Mouse (Mus musculus) c-Kit-positive CD71-negative TER-119-negative erythroid progenitor cells, embryonic 14.5 days (primary cell): Measurements from ENCODE around the gene Gabrg3.

Experiments used
- DNase-seq: peaks from one replicate; pipeline ENCODE4 v3.0.0-alpha.2; 2013; ENCODE audit warnings: low read depth

The Gabrg3 gene

GRCm38 (mm10) chr7:57065398-57065797 lies 321.6 kb downstream of the Gabrg3 start:
- no peak for DNase-seq

GRCm38 (mm10) chr7:57050906-57051635 lies 335.9 kb downstream of the Gabrg3 start:
- DNase-seq: no peak

GRCm38 (mm10) chr7:57037861-57038421 lies 349.0 kb downstream of the Gabrg3 start:
- no peak for DNase-seq

- DNase-seq: no peak
Observed at GRCm38 (mm10) chr7:57000585-57001261, 386.3 kb downstream of the Gabrg3 start.

GRCm38 (mm10) chr7:56997713-56998624 lies 389.0 kb downstream of the Gabrg3 start:
- no peak for DNase-seq

GRCm38 (mm10) chr7:56946398-56946797 lies 440.6 kb downstream of the Gabrg3 start:
- DNase-seq: no peak

GRCm38 (mm10) chr7:56941606-56942005 lies 445.4 kb downstream of the Gabrg3 start:
- DNase-seq: no peak

GRCm38 (mm10) chr7:56938020-56938419 lies 449.0 kb downstream of the Gabrg3 start:
- DNase-seq: no peak

GRCm38 (mm10) chr7:56919499-56919898 lies 467.5 kb downstream of the Gabrg3 start:
- no peak for DNase-seq

- DNase-seq: no peak
Observed at GRCm38 (mm10) chr7:56914862-56915261, 472.1 kb downstream of the Gabrg3 start.

- no peak for DNase-seq
Observed at GRCm38 (mm10) chr7:56899762-56900161, 487.2 kb downstream of the Gabrg3 start.

GRCm38 (mm10) chr7:56867314-56868075 lies 519.5 kb downstream of the Gabrg3 start:
- no peak for DNase-seq

- DNase-seq: no peak
Observed at GRCm38 (mm10) chr7:56843565-56843964, 543.4 kb downstream of the Gabrg3 start.

GRCm38 (mm10) chr7:56825446-56825845 lies 561.5 kb downstream of the Gabrg3 start:
- no peak for DNase-seq

GRCm38 (mm10) chr7:56801841-56802240 lies 585.1 kb downstream of the Gabrg3 start:
- DNase-seq: no peak

- DNase-seq: no peak
Observed at GRCm38 (mm10) chr7:56779122-56779521, 607.9 kb downstream of the Gabrg3 start.

- no peak for DNase-seq
Observed at GRCm38 (mm10) chr7:56768216-56768615, 618.8 kb downstream of the Gabrg3 start.

GRCm38 (mm10) chr7:56767796-56768195 lies 619.2 kb downstream of the Gabrg3 start:
- DNase-seq: no peak

GRCm38 (mm10) chr7:56765612-56766445 lies 621.2 kb downstream of the Gabrg3 start:
- no peak for DNase-seq

GRCm38 (mm10) chr7:56729225-56729624 lies 657.8 kb downstream of the Gabrg3 start:
- no peak for DNase-seq
